Mouse (Mus musculus) cortical plate, adult 2 months (tissue): ENCODE data around the gene Mat1a. TPM values are rescaled to one million over a fixed set of nuclear protein-coding genes. Genes with fewer than 3 reads are reported as not detected.

Experiments used
- H3K27ac ChIP-seq: fragments of 200-500 bp; 2 replicates; pipeline ENCODE4 v1.5.1; 2012; ENCODE audit warnings: low read length, control low read depth, inconsistent platforms; ENCODE audit not compliant: insufficient read depth
- H3K4me1 ChIP-seq: fragments of 200-500 bp; 2 replicates; pipeline ENCODE4 v1.6.1; 2011; ENCODE audit warnings: low read length; ENCODE audit not compliant: control insufficient read depth, insufficient read depth
- H3K4me3 ChIP-seq: fragments of 200-500 bp; 2 replicates; pipeline ENCODE4 v1.5.1; 2011; ENCODE audit warnings: mild to moderate bottlenecking, low read length, control low read depth; ENCODE audit not compliant: insufficient read depth
- CTCF ChIP-seq: fragments of 200-500 bp; IDR thresholded peaks from 2 replicates; pipeline ENCODE4 v1.5.1; 2011; ENCODE audit warnings: mild to moderate bottlenecking, control low read depth, low read length; ENCODE audit not compliant: insufficient read depth; ENCODE audit errors: extremely low read depth
- POLR2A ChIP-seq: fragments of 200-500 bp; IDR thresholded peaks from 2 replicates; pipeline ENCODE4 v1.6.1; 2011; ENCODE audit warnings: mild to moderate bottlenecking, low read length, control low read depth; ENCODE audit not compliant: insufficient read depth; ENCODE audit errors: extremely low read depth
- polyA plus RNA-seq: library from polyadenylated mRNA; depleted of rRNA; stranded (reverse); fragments of >200 nt; gene quantifications from 2 replicates; pipeline ENCODE4 v1.2.3, GENCODE M21; 2012; rRNA removed

The Mat1a gene
- polyA plus RNA-seq, 1 experiment, result 0.02 TPM

- Histone ChIP-seq H3K4me1 (no peaks in the 10 kb centered on the region), H3K4me3 (no peak overlapping the region), H3K27ac (no peak overlapping the region)
- TF ChIP-seq CTCF, result no peak
- TF ChIP-seq POLR2A, result no peak
Observed at GRCm38 (mm10) chr14:41168567-41168966, 63.7 kb downstream of the Mat1a start.

- Histone ChIP-seq H3K4me1 (no peaks in the 10 kb centered on the region), H3K27ac (no peak overlapping the region), H3K4me3 (no peak overlapping the region)
- TF ChIP-seq CTCF (no peak), POLR2A (no peak)
Observed at GRCm38 (mm10) chr14:41170514-41170913, 65.7 kb downstream of the Mat1a start.

Other genes starting within 250 kb of the Mat1a start
- 1.3 and 1.5 TPM in 2 replicates for gene Sh2d4b, start 211.8 kb upstream of the Mat1a start, polyA plus RNA-seq
- 60.9 and 61.0 TPM in 2 replicates for gene Tspan14, start 138.2 kb upstream of the Mat1a start, polyA plus RNA-seq
- gene Fam213a, start 91.2 kb upstream of the Mat1a start, polyA plus RNA-seq, result 123 and 125 TPM in 2 replicates
- 0.27 and 0.36 TPM in 2 replicates for gene Dydc2, start 35.8 kb upstream of the Mat1a start, polyA plus RNA-seq
- 0.21 TPM in 1 of 2 replicates, not detected in the other for gene Dydc1, start 32.1 kb upstream of the Mat1a start, polyA plus RNA-seq
- not detected in 2 replicates for gene Sftpa1, start 26.7 kb downstream of the Mat1a start, polyA plus RNA-seq
- gene Mbl1, start 46.4 kb downstream of the Mat1a start, polyA plus RNA-seq, result not detected in 2 replicates
- not detected in 2 replicates for gene Sftpd, start 80.1 kb downstream of the Mat1a start, polyA plus RNA-seq
- gene Gm2832, start 173.8 kb downstream of the Mat1a start, polyA plus RNA-seq, result 0.10 and 0.17 TPM in 2 replicates
- 0.15 TPM in 1 of 2 replicates, not detected in the other for gene Gm5798, start 243.6 kb downstream of the Mat1a start, polyA plus RNA-seq